ENCODE assay signal across 19 mouse cellular contexts in the genomic region with DNA sequence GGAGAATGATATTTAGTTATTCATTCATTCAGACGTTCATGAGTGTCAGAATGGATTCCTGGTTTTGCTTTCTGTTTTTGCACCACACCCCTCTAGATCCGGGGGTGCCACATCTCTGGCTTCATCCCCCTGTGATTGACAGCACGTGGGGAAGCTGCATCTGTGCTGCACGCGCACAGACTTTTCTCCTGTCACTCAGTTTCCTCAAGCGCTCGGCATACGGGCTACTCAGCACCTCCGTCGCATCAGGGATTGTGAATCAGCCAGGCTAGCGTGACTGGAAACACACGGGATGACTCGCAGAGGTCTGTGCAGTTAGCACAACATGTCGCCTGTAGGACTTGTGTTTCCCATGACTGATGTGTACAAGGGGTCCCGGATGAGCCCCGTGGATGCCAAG.
DNase-seq lines count a peak whose midpoint lies in the region; ATAC-seq and TF ChIP-seq lines count a peak whose summit lies in the region.
"Had no signal": no experiment of that assay in that cellular context is flagged by ENCODE, and none has a peak within 500 bp of the region (broad histone marks: within the 10 kb centered on the region; RNA-seq: fewer than 3 reads in every experiment).

No protein-coding gene starts in this region.

- no peaks in the 10 kb centered on the region for H3K9me3 ChIP-seq in forebrain, postnatal 0 days (ENCODE audit: low read length)
- H3K9me3 ChIP-seq: embryonic facial prominence, embryonic 15.5 days; heart, embryonic 12.5 days; hindbrain, embryonic 10.5 days; intestine, embryonic 15.5 days had no signal

- H3K9ac ChIP-seq in forebrain, postnatal 0 days = no peak overlapping the region
- H3K9ac ChIP-seq: embryonic facial prominence, embryonic 15.5 days; heart, embryonic 12.5 days; hindbrain, embryonic 14.5 days; intestine, embryonic 15.5 days had no signal

- WGBS in forebrain, postnatal 0 days = 58% methylated on average over 16 of the region's 16 CpGs

- no peak overlapping the region for H3K4me3 ChIP-seq in layer of hippocampus, adult 2 months
- no peak overlapping the region for H3K4me3 ChIP-seq in forebrain, postnatal 0 days (ENCODE audit: low read depth, low read length)
- H3K4me3 ChIP-seq: embryonic facial prominence, embryonic 15.5 days; erythroblast, embryonic 14.5 days; gastrocnemius, adult 2 months; heart, embryonic 12.5 days; hindbrain, embryonic 10.5 days; intestine, embryonic 15.5 days had no signal

- peaks cover 6% of the 10 kb centered on the region; the same call in 1 of the 2 replicates for H3K4me1 ChIP-seq in forebrain, postnatal 0 days (ENCODE audit: insufficient read depth)
- H3K4me1 ChIP-seq: heart, embryonic 12.5 days; intestine, embryonic 15.5 days had no signal

- no peaks in the 10 kb centered on the region; the same call in 1 of the 2 replicates for H3K36me3 ChIP-seq in forebrain, postnatal 0 days (ENCODE audit: insufficient read depth)
- H3K36me3 ChIP-seq: embryonic facial prominence, embryonic 15.5 days; heart, embryonic 12.5 days; intestine, embryonic 15.5 days had no signal

- no peak for TF ChIP-seq POLR2A in brain, embryonic 14.5 days (IDR thresholded peaks at IDR 0.05; ENCODE audit: borderline replicate concordance, extremely low read depth, insufficient read depth, insufficient read length, poor library complexity, severe bottlenecking)

- peak; percentile 82 for ATAC-seq in forebrain, postnatal 0 days
- ATAC-seq: intestine, embryonic 15.5 days had no signal

- no peak overlapping the region for H3K4me2 ChIP-seq in forebrain, postnatal 0 days (ENCODE audit: low read depth)
- H3K4me2 ChIP-seq: embryonic facial prominence, embryonic 15.5 days; heart, embryonic 12.5 days; hindbrain, embryonic 14.5 days; intestine, embryonic 15.5 days had no signal

- H3K27ac ChIP-seq in layer of hippocampus, adult 2 months = peak overlapping the region; percentile 40; the same call in 1 of the 2 replicates
- no peak overlapping the region for H3K27ac ChIP-seq in forebrain, postnatal 0 days (ENCODE audit: low read depth, low read length)
- H3K27ac ChIP-seq: embryonic facial prominence, embryonic 15.5 days; gastrocnemius, adult 2 months; hindbrain, embryonic 10.5 days; hindbrain, embryonic 14.5 days; intestine, embryonic 15.5 days had no signal

- H3K27me3 ChIP-seq in forebrain, postnatal 0 days (ENCODE audit: insufficient read depth, low read length) = no peaks in the 10 kb centered on the region
- H3K27me3 ChIP-seq: embryonic facial prominence, embryonic 15.5 days; heart, embryonic 12.5 days; intestine, embryonic 15.5 days had no signal

- DNase-seq in layer of hippocampus, adult 2 months (ENCODE audit: low spot score in 2 of 2) = peak in 1 of 2 experiments; percentile 48
- no peak for DNase-seq in layer of hippocampus, postnatal 10 days (ENCODE audit: low spot score in 2 of 2)
- peak; percentile 59 for DNase-seq in brain, adult 2 months (ENCODE audit: low read depth, low spot score)
- peak; percentile 71 for DNase-seq in brain, embryonic 14.5 days (ENCODE audit: low read depth)
- peak; percentile 53 for DNase-seq in forebrain, postnatal 0 days
- DNase-seq in lung, adult 18-20 months = no peak
- DNase-seq: adrenal gland, adult 2 months; adrenal gland, postnatal 25 days; cerebellum, adult 18-20 months; cerebellum, postnatal 10 days; embryo, embryonic 11 days; gastrocnemius, adult 2 months; gastrocnemius, postnatal 25 days had no signal

- TF ChIP-seq CTCF in layer of hippocampus, adult 2 months (conservative IDR thresholded peaks at IDR 0.05) = no peak
- no peak for TF ChIP-seq CTCF in brain, embryonic 14.5 days (IDR thresholded peaks at IDR 0.05; ENCODE audit: borderline replicate concordance, extremely low read depth, insufficient read depth, insufficient read length)
- no peak for TF ChIP-seq CTCF in forebrain, postnatal 0 days (IDR thresholded peaks at IDR 0.05; ENCODE audit: low read depth)

Comparison
In these comparisons a context has a peak if more than half of its experiments do, and no peak if none do; other contexts are left out.
1. DNase-seq: peak in brain, adult 2 months (single experiment), brain, embryonic 14.5 days (single experiment) and forebrain, postnatal 0 days (single experiment); none in layer of hippocampus, postnatal 10 days (0 of 2) and lung, adult 18-20 months (0 of 2).